Mouse (Mus musculus) midbrain, embryonic 16.5 days (tissue): ENCODE results near the gene Zfc3h1. TPM values are rescaled to one million over a fixed set of nuclear protein-coding genes. Genes with fewer than 3 reads are reported as not detected.

Experiments
- ATAC-seq: fragments of 200-750 bp; cut with Nextera tagmentation; 2 replicates; pipeline ENCODE4 v1.8.0; 2017; ENCODE audit warnings: moderate TSS enrichment
- H3K27ac ChIP-seq: fragments of 300-500 bp; sonication (generic); 2 replicates; pipeline ENCODE4 v1.5.1; 2014; ENCODE audit warnings: mild to moderate bottlenecking, low read length, mixed read lengths
- H3K27me3 ChIP-seq: fragments of 300-500 bp; sonication (generic); 2 replicates; pipeline ENCODE4 v1.6.1; 2014; ENCODE audit warnings: low read depth, low read length, mixed read lengths; ENCODE audit not compliant: control insufficient read depth, insufficient read depth
- H3K36me3 ChIP-seq: fragments of 300-500 bp; sonication (generic); 2 replicates; pipeline ENCODE4 v1.6.1; 2014; ENCODE audit warnings: mild to moderate bottlenecking, low read length, moderate library complexity, mixed read lengths; ENCODE audit not compliant: control insufficient read depth, insufficient read depth
- H3K4me1 ChIP-seq: fragments of 300-500 bp; sonication (generic); 2 replicates; pipeline ENCODE4 v1.6.1; 2014; ENCODE audit warnings: mild to moderate bottlenecking, low read length, mixed read lengths; ENCODE audit not compliant: control insufficient read depth, insufficient read depth
- H3K4me2 ChIP-seq: fragments of 300-500 bp; sonication (generic); 2 replicates; pipeline ENCODE4 v1.6.1; 2014; ENCODE audit warnings: mild to moderate bottlenecking, low read length, mixed read lengths
- H3K4me3 ChIP-seq: fragments of 300-500 bp; sonication (generic); 2 replicates; pipeline ENCODE4 v1.5.1; 2014; ENCODE audit warnings: low read depth, mild to moderate bottlenecking, low read length, moderate library complexity, mixed read lengths
- H3K9ac ChIP-seq: fragments of 300-500 bp; sonication (generic); 2 replicates; pipeline ENCODE4 v1.6.1; 2014; ENCODE audit warnings: low read depth, low read length, mixed read lengths
- H3K9me3 ChIP-seq: fragments of 300-500 bp; sonication (generic); replicated peaks from 2 replicates; pipeline ENCODE4 v1.6.1; 2014; ENCODE audit warnings: mild to moderate bottlenecking, low read length, mixed read lengths; ENCODE audit not compliant: control insufficient read depth, poor library complexity, severe bottlenecking
- WGBS: fragments of 180-500 bp; shearing (Covaris S2); extraction: QIAGEN DNeasy Blood & Tissue Kit; methylation state at CpG from one replicate; pipeline ENCODE4 v1.1.7; 2014; 5-methylcytosine and 5-hydroxymethylcytosine counted together
- polyA plus RNA-seq: library from polyadenylated mRNA; unstranded; fragments of >200 nt; fragmentation: Nextera tagmentation; extraction: Ambion mirVana; gene quantifications from 2 replicates; pipeline ENCODE4 v1.2.1, GENCODE M21; 2015

The Zfc3h1 gene
- polyA plus RNA-seq, 1 experiment from 2014 or later = 14.3 TPM

GRCm38 (mm10) chr10:115413496-115413895 is 28.7 kb downstream of the Zfc3h1 start:
- Histone ChIP-seq H3K9ac (no peak overlapping the region), H3K27me3 (no peaks in the 10 kb centered on the region), H3K36me3 (peaks cover 40% of the 10 kb centered on the region), H3K4me2 (no peak overlapping the region), H3K4me1 (no peaks in the 10 kb centered on the region), H3K9me3 (no peaks in the 10 kb centered on the region), H3K27ac (no peak overlapping the region), H3K4me3 (no peak overlapping the region)
- 88% methylated on average over 2 of the region's 2 CpGs for WGBS
- ATAC-seq = no peak

GRCm38 (mm10) chr10:115414056-115414455 is 29.3 kb downstream of the Zfc3h1 start:
- no peak overlapping the region for H3K4me3 ChIP-seq
- no peaks in the 10 kb centered on the region for H3K27me3 ChIP-seq
- no peak for ATAC-seq
- no peaks in the 10 kb centered on the region for H3K9me3 ChIP-seq
- 92% methylated on average over 3 of the region's 3 CpGs for WGBS
- peaks cover 36% of the 10 kb centered on the region for H3K36me3 ChIP-seq
- no peak overlapping the region for H3K27ac ChIP-seq
- no peaks in the 10 kb centered on the region for H3K4me1 ChIP-seq
- H3K9ac ChIP-seq = no peak overlapping the region
- H3K4me2 ChIP-seq = no peak overlapping the region

GRCm38 (mm10) chr10:115421976-115422375 is 37.2 kb downstream of the Zfc3h1 start:
- Histone ChIP-seq H3K9ac (no peak overlapping the region), H3K4me2 (no peak overlapping the region), H3K36me3 (peaks cover 15% of the 10 kb centered on the region), H3K9me3 (no peaks in the 10 kb centered on the region), H3K4me3 (no peak overlapping the region), H3K4me1 (no peaks in the 10 kb centered on the region), H3K27ac (no peak overlapping the region), H3K27me3 (no peaks in the 10 kb centered on the region)
- 76% methylated on average over 4 of the region's 4 CpGs for WGBS
- ATAC-seq = no peak

- Histone ChIP-seq H3K9me3 (no peaks in the 10 kb centered on the region), H3K36me3 (peaks cover 31% of the 10 kb centered on the region), H3K4me2 (no peak overlapping the region), H3K9ac (no peak overlapping the region), H3K4me1 (no peaks in the 10 kb centered on the region), H3K27ac (no peak overlapping the region), H3K4me3 (no peak overlapping the region), H3K27me3 (no peaks in the 10 kb centered on the region)
- no peak for ATAC-seq
- 64% methylated on average over 2 of the region's 2 CpGs for WGBS
Measured at GRCm38 (mm10) chr10:115425351-115425750, 40.6 kb downstream of the Zfc3h1 start.

GRCm38 (mm10) chr10:115437286-115437685 is 52.5 kb downstream of the Zfc3h1 start:
- H3K4me1 ChIP-seq = no peaks in the 10 kb centered on the region
- no peak overlapping the region for H3K27ac ChIP-seq
- H3K9ac ChIP-seq = no peak overlapping the region
- H3K4me3 ChIP-seq = no peak overlapping the region
- H3K4me2 ChIP-seq = no peak overlapping the region
- H3K9me3 ChIP-seq = no peaks in the 10 kb centered on the region
- peaks cover 2% of the 10 kb centered on the region for H3K36me3 ChIP-seq
- no peaks in the 10 kb centered on the region for H3K27me3 ChIP-seq
- no peak for ATAC-seq
- 87% methylated on average over 4 of the region's 4 CpGs for WGBS

- no peaks in the 10 kb centered on the region; the same call in none of the 2 replicates for H3K9me3 ChIP-seq
Measured at GRCm38 (mm10) chr10:115448614-115449013, 63.9 kb downstream of the Zfc3h1 start.

GRCm38 (mm10) chr10:115457368-115458021 is 72.7 kb downstream of the Zfc3h1 start:
- Histone ChIP-seq H3K4me2 (no peak overlapping the region), H3K9ac (no peak overlapping the region), H3K4me1 (no peaks in the 10 kb centered on the region), H3K36me3 (no peaks in the 10 kb centered on the region), H3K27me3 (no peaks in the 10 kb centered on the region), H3K27ac (no peak overlapping the region), H3K4me3 (no peak overlapping the region), H3K9me3 (no peaks in the 10 kb centered on the region; the same call in 1 of the 2 replicates)
- WGBS = 77% methylated on average over 6 of the region's 6 CpGs
- no peak for ATAC-seq

More at GRCm38 (mm10) chr10:115448614-115449013, 63.9 kb downstream of the Zfc3h1 start:
- WGBS = 93% methylated on average over 13 of the region's 13 CpGs
- ATAC-seq = no peak
- no peaks in the 10 kb centered on the region for H3K27me3 ChIP-seq
- H3K27ac ChIP-seq = no peak overlapping the region
- no peak overlapping the region for H3K4me3 ChIP-seq
- H3K36me3 ChIP-seq = no peaks in the 10 kb centered on the region
- no peak overlapping the region for H3K4me2 ChIP-seq
- no peak overlapping the region for H3K9ac ChIP-seq
- no peaks in the 10 kb centered on the region for H3K4me1 ChIP-seq

- Histone ChIP-seq H3K27me3 (no peaks in the 10 kb centered on the region), H3K9me3 (no peaks in the 10 kb centered on the region), H3K4me3 (no peak overlapping the region), H3K27ac (no peak overlapping the region), H3K36me3 (no peaks in the 10 kb centered on the region), H3K4me2 (no peak overlapping the region), H3K9ac (no peak overlapping the region), H3K4me1 (no peaks in the 10 kb centered on the region)
- ATAC-seq = no peak
- WGBS = 75% methylated on average over 5 of the region's 5 CpGs
Measured at GRCm38 (mm10) chr10:115462646-115463045, 77.9 kb downstream of the Zfc3h1 start.

- Histone ChIP-seq H3K27ac (no peak overlapping the region), H3K27me3 (no peaks in the 10 kb centered on the region)
Measured at GRCm38 (mm10) chr10:115465072-115465471, 80.3 kb downstream of the Zfc3h1 start.

More at GRCm38 (mm10) chr10:115465072-115465471, 80.3 kb downstream of the Zfc3h1 start:
- 91% methylated on average over 7 of the region's 7 CpGs for WGBS
- no peaks in the 10 kb centered on the region for H3K4me1 ChIP-seq
- H3K9me3 ChIP-seq = no peaks in the 10 kb centered on the region
- no peak overlapping the region for H3K9ac ChIP-seq
- H3K36me3 ChIP-seq = no peaks in the 10 kb centered on the region
- no peak for ATAC-seq
- H3K4me2 ChIP-seq = no peak overlapping the region
- H3K4me3 ChIP-seq = no peak overlapping the region
